Mouse (Mus musculus) urinary bladder, postnatal 4 days (tissue): Measurements from ENCODE around the gene Mtss1l.
A peak's percentile ranks its signal among the peaks of the same experiment; 100 is the strongest.

Source experiments
- DNase-seq, 2 experiments: peaks; one replicate each; pipeline ENCODE4 v3.0.0; 2021 to 2022; ENCODE audit warnings: low spot score in 2 of 2

Mtss1l gene

DNA sequence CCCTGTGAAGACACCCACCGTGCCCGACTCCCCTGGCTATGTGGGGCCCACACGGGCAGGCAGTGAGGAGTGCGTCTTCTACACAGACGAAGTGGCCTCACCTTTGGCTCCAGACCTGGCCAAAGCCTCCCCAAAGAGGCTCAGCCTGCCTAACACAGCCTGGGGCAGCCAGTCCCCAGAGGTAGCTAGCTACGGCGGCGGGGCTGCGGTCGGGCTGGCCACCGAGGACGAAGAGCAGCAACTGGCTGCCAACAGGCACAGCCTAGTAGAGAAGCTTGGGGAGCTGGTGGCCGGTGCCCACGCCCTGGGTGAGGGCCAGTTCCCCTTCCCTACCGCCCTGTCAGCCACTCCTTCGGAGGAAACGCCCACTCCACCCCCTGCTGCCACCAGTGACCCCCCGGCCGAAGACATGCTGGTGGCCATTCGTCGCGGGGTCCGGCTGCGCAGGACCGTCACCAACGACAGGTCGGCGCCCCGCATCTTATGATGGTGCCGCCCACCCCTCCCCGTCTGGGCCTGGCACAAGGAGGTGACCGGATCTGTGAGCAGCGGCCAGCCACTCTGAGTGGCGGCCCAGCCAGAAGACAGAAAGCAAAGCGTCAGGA lies 17.4 kb downstream of the Mtss1l start:
- DNase-seq = no peak

DNA sequence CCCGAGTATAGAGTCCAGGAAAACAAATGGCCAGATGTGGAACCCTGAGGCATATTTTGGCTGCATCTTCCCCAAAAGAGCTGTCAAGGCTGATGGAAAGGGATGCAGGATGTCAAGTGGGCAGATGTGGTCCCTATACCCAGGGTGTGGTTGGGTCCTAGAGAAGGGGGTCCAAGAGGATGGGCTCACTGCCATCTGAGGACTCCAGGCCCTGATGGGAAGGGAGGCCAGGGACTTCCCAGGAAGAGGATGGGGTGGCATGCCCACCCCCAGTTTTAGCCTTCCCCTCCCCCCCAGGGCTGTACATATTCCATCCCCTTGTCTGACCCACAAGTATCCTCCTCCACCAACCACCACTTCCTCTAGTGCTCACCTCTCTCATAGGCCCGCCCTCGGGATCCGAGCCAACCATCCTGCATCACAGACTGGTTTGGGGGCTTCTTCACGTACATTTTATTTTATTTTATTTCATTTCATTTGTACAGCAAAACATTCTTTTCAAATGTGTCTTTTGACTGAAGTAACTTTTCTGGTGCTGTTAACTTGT lies 19.4 kb downstream of the Mtss1l start:
- no peak for DNase-seq

DNA sequence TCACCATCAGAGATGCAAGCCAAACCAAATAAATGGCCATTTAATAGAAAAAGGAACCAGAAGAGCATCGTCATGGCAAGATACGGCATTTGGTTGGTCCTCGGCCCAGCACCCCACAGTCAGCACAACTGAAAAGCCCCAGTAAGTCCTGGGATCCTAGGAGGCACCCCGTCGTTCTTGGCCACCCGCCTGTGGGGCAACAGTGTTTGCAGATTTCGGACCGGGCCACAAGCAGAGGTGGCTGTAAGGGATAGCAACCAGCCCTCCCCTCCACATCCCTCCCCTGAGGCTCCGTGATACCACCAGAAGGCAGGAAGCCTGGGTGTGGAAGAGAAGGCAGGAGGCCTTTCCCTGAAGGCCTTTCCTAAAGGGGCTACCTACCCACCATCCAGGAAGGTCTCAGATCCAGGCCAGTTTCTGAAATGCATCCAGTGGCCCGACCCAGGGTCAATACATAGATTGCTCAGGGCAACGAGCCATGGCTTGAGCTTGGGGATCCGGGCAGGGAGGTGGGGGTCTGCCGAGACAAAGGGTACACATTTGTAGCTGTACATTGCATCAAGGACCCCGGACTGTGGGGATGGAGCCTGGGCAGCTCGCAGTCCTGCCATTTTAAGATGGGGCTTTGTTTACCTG lies 20.7 kb downstream of the Mtss1l start:
- DNase-seq = peak in 1 of 2 experiments; percentile 55

DNA sequence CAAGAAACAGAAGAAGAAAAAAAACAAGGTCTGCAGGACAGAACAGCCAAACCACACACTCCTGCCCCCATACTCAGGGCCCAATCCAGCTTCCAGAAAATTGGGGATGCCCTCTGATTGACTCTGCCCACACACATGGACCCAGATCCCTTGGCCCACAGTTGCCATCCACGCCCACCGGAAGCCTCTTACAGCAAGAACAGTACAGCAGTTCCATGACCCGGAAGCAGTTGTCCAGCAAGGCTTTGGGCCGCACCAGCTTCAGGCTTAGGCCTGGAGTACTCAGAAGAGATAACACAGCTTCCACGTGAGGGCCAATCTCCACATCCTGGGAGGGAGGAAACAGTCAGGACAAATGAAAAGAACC lies 21.2 kb downstream of the Mtss1l start:
- peak in 1 of 2 experiments; percentile 58 for DNase-seq

DNA sequence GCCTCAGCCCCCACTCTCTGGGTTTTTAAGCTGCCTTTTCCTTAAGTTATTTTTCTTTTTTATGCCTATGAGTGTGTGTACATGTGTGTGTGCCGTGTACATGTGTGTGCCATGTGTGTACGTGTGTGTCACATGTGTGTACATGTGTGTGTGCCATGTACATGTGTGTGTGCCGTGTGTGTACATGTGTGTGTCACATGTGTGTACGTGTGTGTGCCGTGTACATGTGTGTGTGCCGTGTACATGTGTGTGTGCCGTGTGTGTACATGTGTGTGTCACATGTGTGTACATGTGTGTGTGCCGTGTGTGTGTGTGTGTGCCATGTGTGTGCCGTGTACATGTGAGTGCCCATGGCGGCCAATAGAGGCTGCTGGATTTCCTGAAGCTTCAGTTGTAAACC lies 23.9 kb downstream of the Mtss1l start:
- DNase-seq = no peak

DNA sequence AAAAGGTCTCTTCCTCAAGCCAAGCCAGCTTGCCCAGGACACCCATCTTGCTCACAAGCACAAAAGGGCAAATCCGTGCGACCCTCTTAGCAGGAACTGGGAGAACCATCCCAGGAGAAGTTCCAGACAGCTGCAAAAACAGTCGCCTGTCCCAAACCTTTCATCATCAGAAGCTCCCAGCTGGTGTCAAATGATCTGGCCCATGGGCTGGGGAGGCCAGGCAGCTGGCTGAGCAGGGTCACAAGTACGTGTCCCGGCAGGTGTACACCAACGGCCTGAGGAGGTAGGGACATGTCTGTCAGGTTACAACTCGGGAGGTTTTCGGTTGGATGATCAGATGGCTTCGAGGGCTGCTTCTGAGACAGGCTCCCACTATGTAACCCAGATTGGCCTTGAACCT lies 25.4 kb downstream of the Mtss1l start:
- DNase-seq = no peak

DNA sequence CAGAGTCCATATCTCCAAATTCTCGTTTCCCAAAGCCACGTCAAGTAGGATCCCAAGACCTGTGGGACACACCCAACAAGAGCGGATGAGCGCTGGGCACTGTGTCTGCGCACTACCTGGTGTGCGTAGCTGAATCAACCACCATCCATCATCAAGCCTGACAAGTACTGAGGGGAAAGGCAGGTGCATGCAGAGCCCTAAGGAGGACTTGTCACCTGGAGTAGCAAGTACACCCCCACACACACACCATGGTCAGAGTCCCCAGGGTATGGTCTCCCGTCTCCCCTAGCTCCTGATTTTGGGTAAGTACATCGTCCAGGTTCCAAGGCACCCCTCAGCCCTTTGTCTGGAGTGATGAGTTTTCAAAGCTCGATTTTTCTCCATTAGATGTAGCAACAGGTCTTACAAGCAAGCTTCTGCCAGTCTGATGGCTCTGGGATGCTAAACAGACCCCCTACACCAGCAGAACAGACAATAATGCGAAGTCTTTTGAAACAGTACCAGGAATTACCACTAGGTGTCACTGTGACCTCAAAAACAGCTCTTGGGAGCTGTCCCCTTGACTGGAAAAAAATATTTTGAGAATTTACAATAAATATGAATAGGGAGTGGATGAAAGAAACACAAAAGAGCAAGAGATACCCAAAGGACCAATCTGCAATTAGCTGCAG lies 28.4 kb downstream of the Mtss1l start:
- no peak for DNase-seq

DNA sequence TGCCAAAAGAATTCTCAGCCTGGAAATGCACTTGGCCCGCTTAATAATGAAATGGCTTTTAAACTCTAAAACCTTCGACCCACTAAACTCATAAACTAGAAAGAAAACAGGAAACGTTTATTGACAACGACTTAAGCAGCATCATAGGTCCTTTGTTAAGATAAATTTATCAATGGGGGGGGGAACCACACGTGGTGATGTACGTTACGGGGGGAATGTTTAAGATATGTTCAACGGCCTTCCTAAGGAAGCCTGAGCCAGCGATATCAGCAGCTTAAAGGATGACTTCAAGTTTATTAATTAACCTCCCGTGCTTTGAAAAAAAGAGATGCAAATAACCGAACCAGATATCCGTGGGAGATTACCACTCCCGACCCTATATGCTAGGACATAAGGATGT lies 29.0 kb downstream of the Mtss1l start:
- DNase-seq = no peak

DNA sequence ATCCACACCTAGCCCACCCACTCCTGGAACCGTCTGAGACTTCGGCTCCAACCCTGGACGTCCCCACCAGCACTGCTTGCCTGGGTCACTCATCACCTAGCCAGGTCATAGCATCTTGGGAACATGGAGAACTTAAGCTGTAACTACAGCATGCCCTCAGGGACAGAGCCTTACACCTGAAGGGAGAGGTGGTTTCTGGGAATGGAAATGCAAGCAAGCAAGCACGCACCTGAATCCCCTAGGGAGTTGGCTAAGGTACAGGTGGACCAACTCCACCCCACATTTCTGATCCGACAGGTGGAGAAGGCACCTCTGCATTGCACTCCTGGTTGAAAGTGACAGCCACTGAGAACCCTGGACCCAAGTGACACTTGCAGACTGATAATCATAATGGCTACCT lies 30.2 kb downstream of the Mtss1l start:
- no peak for DNase-seq

DNA sequence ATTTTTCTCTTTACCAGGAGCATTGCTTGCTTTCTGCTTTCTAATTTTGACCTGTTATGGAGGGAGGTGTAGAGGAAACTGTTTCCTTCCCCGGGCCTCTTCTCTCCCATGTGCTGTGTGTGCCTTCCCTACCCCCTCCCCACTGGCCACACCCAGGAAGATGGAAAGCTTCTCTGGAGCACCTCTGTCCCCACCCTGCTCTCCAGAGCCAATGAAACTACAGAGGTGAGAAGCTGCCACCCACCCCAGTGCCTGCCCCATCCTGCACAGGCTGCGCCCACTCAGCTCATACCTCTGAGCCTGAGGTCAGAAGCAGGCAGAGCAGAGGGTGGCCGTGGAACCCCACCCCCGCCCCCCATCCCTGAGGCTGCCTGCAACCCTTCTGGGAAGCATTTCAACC lies 33.4 kb downstream of the Mtss1l start:
- no peak for DNase-seq

DNA sequence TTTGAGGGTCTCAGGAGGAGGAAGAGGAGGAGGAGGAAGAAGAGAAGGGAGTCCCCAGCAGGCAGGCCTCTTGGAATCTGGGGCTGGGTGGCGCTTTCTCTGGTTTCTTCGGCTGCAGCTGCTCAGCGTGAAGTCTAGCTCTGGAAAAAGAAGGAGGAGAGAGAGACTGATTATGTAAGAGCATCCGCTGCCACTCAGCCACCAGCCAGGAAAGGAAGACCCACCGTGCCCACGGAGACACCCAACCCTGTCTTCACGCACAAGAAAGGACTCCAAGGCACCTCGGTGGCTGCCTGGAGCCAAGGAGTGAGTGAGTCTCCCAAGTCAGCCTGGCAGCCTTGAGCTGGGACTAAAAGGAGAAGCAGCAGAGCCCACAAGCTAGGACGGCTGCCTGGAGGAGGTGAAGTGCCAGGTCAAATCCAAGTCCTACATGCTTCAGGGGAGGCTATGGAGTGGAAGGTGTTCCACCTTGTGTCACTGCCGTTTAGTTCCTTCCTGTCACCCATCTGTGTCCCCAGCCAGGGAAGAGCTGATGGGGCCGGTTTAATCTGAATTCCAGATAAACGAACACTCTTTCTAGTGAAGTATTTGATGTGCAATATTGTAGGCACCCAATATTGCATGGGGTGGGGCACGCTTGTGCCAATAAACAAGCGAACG lies 34.4 kb downstream of the Mtss1l start:
- DNase-seq = no peak

DNA sequence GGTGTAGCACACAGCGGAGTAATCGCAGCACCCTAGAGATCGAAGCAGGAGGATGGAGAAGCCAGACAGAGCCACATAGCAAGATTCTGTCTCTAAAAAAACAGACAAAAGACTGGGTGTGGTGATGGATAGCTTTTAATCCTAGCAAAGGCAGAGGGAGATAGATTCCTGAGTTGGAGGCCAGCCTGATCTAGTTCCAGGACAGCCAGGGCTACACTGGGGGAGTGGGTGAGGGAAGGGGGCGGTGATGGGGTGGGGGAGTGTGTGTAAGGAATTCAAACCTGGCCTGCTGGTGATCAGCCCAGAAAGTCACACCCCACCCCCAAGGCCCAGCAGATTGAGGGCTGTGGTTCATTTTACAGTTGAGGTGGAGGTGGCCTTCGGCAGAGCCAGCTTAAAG lies 34.9 kb downstream of the Mtss1l start:
- DNase-seq = no peak

DNA sequence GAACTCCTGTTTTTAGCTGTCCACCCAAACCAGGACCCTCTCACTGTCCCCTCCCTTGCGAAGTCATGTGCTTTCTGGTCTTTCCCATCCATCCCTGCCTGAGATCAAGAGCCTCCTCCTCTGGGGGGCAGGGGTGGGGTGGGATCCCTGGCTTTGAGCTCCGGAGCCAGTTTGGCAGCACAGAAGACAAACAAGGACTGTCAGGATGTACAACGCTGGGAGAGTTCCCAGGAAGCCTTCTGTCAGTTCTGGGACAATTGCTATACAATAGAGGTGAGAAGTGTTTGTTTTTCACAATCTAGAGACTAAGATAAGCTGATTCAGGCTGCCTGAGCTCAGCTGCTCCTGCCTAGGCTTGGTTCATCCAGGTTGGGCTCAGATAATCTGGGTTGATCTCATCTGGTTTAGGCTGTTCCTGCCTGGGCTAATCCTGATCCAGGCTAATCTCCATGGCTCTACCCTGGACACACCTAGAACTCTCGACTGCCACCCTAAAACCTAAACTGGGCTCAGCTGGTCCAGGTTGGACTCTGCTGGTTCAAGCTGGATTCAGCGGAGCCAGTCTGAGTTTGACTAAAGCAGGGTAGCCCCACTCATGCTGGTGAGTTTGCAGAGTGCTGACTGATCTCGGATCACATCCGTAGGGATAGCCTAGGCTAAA lies 39.1 kb downstream of the Mtss1l start:
- DNase-seq = no peak

DNA sequence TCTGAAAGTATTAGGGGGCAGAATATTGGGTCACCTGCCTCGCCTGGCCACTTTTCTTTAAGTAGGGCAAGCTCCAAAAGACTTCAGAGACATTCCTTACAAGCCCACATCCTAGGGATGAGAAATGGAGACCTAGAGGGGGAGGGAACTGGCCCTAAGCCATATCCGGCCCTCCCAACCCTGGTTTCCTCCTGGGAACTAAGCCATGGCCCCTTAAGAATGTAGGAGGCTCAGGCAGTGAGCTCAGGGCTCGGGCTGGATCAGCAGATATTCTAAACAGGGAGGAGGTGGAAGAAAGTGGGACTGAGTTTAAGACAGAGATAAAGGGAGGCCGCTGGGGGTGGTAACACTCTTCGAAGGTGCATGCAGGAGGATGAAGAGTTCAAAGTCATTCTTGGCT lies 39.9 kb downstream of the Mtss1l start:
- peak in 1 of 2 experiments; percentile 39 for DNase-seq

DNA sequence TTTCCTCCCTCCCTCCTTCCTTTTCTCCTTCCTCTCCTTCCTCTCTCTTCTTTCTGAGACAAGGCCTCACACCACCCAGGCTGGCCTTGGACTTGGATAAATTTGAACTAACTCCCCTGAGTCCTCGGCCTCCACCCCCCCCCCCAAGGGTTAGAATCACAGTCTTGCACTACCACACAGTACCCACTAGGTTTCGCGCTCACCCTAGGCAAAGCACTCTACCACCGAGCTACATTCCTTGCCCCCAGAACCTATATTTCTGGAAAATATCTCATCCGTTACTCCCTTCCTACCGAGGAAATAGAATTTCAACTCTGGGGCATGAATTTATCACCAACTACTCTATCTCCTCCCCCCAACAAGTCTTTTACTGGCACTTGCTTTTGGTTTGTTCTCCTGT lies 40.7 kb downstream of the Mtss1l start:
- DNase-seq = no peak

DNA sequence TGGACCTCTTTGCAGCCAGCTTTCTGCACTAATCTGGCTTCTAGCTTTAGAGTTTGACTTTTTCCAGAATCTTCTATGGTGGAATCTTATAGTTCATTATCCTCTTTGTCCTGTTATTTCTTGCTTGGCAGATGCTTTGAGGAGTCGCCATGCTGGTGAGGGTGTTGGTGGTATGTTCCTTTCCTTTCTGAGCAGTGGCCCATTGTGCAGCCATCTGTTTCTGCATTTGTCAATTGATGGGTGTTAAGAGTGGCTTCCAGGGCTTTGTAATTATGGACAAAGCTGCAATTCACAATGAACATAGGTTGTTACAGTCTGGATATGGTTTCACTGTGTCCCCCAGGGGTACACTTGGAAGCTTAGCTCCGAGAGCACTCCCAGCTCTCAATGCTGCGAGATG lies 43.4 kb downstream of the Mtss1l start:
- no peak for DNase-seq

DNA sequence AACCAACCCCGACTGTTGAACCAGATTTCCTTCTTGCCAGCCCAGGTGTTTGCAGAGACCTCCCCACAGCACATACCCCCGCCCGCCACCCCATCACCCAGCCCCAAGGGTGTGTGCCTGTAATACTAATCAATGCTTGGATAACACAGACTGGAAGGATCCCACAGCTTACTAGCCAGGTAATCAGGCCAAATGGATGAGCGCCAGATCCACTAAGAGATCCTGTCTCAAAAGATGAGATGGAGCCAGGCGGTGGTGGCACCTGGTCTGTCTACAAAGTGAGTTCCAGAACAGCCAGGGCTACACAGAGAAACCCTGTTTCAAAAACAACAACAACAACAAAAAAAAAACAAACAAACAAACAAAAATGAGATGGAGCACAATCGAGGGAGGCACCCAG lies 46.0 kb downstream of the Mtss1l start:
- no peak for DNase-seq

DNA sequence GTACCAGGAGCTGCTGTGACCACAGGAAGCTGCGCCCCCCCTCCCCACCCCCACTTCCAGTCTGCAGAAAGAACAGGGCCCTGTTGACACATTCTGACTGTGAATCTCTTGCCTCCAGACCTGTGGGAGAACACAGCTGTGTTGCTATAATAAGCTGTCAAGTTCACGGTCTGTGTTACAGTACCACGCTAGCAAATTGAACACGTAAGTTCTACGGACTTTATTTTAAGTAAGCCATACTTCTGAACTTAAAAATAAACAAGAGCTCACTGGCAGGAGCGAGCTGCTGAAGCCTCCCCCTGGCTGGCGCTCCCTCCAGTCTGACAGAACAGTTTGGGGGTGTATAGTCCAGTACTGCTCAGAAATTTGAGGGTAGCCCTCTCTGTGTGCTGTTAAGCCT lies 51.2 kb downstream of the Mtss1l start:
- no peak for DNase-seq

DNA sequence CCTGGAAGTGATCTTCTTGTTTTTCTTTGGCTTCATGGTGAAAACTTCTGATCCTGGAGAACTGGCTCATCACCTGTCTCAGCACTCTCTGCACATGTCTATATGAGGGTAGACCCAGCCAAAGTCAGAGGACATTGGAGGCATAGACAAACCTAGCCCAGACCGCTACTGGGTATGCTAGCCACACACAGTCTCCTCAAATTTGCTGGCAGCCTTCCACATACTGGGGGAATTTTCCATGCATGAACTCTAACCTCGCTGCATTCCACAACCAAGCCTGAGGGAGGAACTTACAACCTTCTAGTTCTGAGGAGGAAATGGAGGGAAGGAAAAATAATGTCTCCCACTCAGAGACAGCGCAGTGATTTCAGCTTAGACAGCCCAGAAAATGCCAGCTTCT lies 52.8 kb downstream of the Mtss1l start:
- no peak for DNase-seq

DNA sequence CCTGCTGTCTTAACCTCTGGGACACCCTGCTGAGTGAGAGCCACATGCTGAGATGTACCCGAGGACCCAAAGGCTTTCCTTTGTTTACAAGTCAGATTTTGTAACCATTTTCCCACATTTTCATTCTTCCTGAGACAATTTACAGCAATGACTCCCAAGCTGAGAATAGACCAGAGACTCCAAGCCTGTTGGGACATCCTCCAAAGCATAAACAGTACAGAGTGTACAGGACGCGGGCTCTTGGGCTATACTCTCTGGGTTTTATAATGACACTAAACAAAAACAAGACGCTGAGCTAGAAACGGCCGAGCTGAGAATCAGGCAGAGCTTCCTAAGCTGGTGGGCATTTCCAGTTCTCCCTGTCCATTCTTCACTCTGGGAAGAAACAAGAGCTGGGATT lies 53.4 kb downstream of the Mtss1l start:
- DNase-seq = no peak

DNA sequence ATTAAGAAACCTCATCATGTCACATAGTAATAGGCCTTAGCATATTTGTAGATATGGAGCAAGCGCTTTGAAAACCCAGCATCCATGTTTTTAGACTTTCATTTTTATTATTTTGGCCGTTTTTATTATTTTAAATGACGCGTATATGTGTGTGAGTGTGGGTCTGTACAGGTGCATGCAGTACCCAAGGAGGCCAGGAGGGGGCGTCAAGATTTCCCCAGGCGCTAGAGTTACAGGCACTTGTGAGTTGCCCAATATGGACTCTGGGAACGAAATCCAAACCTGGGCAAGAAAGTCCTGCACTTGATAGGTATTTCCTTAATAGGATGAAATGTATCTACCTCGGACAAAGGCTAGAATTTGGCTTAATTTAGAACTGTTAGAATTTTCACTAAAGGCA lies 54.0 kb downstream of the Mtss1l start:
- DNase-seq = no peak

DNA sequence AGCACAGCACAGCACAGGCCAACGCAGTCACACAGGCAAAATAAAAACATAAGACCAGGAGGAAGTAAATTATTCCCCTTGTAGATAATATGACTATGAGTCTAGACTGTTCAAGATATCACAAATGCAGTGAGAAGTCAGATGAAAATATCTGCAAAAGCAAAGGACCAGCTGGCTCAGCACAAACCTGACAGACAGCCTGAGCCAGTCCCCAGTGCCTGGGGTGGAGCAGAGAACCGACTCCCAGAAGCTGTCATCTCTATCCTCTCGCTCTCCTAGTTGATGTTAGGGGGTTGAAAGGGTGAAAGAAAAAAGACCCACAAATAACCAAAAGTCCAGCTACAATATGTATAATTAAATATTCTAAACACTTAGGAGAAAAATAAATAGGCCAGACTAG lies 54.4 kb downstream of the Mtss1l start:
- DNase-seq = no peak
